Mouse (Mus musculus) small intestine, adult 2 months (tissue): Measurements from ENCODE around the gene Ptprs.

ENCODE experiments used
- CTCF ChIP-seq: fragments of 200-500 bp; IDR thresholded peaks from 2 replicates; pipeline ENCODE4 v1.5.1; 2012; ENCODE audit warnings: low read depth, mild to moderate bottlenecking, control low read depth, inconsistent platforms, low read length, moderate library complexity, mixed read lengths; ENCODE audit not compliant: insufficient replicate concordance, insufficient read length; ENCODE audit errors: extremely low read depth
- POLR2A ChIP-seq: fragments of 200-500 bp; IDR thresholded peaks from 2 replicates; pipeline ENCODE4 v1.6.1; 2012; ENCODE audit warnings: low read depth, mild to moderate bottlenecking, control low read depth, inconsistent platforms, low read length, moderate library complexity

- TF ChIP-seq POLR2A (no peak), CTCF (no peak)
Observed at GRCm38 (mm10) chr17:56464345-56464744, 11.9 kb downstream of the Ptprs start.
